Mouse (Mus musculus): ENCODE measurements around the gene Wwox. TPM values are rescaled to one million over a fixed set of nuclear protein-coding genes. Genes with fewer than 3 reads are reported as not detected.

The Wwox gene
- polyA plus RNA-seq, 1 experiment from 2014 or later, result 13.3 TPM

- Histone ChIP-seq H3K9ac (ENCODE audit: low read depth, low read length) (no peak overlapping the region), H3K36me3 (ENCODE audit: control insufficient read depth, insufficient read depth, low read length) (no peaks in the 10 kb centered on the region), H3K4me2 (ENCODE audit: low read length) (no peak overlapping the region), H3K27me3 (ENCODE audit: control insufficient read depth, insufficient read depth, low read depth, low read length) (no peaks in the 10 kb centered on the region; the same call in 1 of the 2 replicates), H3K4me1 (ENCODE audit: control insufficient read depth, insufficient read depth, low read length) (0 out of 2 replicates have a peak, but pooled peaks cover 4% of the 10 kb centered on the region), H3K9me3 (replicated peaks; ENCODE audit: control insufficient read depth, low read length, poor library complexity, severe bottlenecking) (no peaks in the 10 kb centered on the region), H3K27ac (ENCODE audit: low read length) (no peak overlapping the region), H3K4me3 (ENCODE audit: low read depth, low read length) (no peak overlapping the region)
- WGBS, result 14% methylated on average over 9 of the region's 9 CpGs
- ATAC-seq, result no peak
Measured at GRCm38 (mm10) chr8:115009897-115010768, 570.7 kb downstream of the Wwox start.

DNA sequence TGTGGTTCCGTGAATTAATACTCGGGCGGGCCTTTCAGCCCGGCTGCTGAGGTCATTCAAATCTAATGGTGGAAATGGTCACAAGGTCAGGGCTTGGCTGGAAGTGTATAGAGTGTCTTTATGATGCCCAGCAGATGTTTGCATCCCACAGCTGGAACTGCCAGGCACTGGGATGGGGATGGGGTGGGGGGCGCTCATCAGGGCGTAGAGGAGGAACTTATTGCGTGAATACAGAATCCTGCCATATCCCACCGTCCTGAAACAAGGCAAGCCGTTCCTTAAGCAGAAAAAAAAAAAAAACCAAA, 571.3 kb downstream of the Wwox start:
- H3K4me1 ChIP-seq (ENCODE audit: control insufficient read depth, insufficient read depth, low read length), result 0 out of 2 replicates have a peak, but pooled peaks cover 4% of the 10 kb centered on the region
- H3K4me2 ChIP-seq (ENCODE audit: low read length), result no peak overlapping the region
- H3K27ac ChIP-seq (ENCODE audit: low read length), result no peak overlapping the region
- no peak overlapping the region for H3K4me3 ChIP-seq (ENCODE audit: low read depth, low read length)
- ATAC-seq, result no peak
- H3K27me3 ChIP-seq (ENCODE audit: control insufficient read depth, insufficient read depth, low read depth, low read length), result no peaks in the 10 kb centered on the region; the same call in 1 of the 2 replicates
- WGBS, result 17% methylated on average over 9 of the region's 9 CpGs
- H3K9ac ChIP-seq (ENCODE audit: low read depth, low read length), result no peak overlapping the region
- H3K9me3 ChIP-seq (replicated peaks; ENCODE audit: control insufficient read depth, low read length, poor library complexity, severe bottlenecking), result no peaks in the 10 kb centered on the region
- no peaks in the 10 kb centered on the region for H3K36me3 ChIP-seq (ENCODE audit: control insufficient read depth, insufficient read depth, low read length)

DNA sequence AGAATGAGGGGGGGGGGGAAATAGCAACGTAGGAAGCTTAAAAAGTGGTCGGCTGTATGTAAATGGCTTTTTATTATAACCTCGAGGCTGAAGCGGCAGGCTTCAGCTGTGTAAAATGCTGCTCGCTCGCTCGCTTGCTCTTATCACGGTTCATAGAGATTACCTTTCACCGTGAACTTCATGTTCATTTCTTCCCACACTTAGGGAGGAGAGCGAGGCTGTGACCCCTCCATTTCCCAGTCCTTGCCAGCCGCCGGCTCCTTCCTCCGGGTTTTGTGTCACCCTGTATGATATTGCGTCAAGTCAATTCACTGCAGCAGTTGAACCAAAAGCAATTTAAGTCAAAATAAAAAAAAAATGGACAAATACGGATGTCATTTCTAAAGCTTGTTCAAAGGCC, 580.2 kb downstream of the Wwox start:
- Histone ChIP-seq H3K4me2 (ENCODE audit: low read length) (peak overlapping the region; percentile 15; the same call in 1 of the 2 replicates), H3K9ac (ENCODE audit: low read depth, low read length) (no peak overlapping the region), H3K36me3 (ENCODE audit: control insufficient read depth, insufficient read depth, low read length) (no peaks in the 10 kb centered on the region), H3K9me3 (replicated peaks; ENCODE audit: control insufficient read depth, low read length, poor library complexity, severe bottlenecking) (no peaks in the 10 kb centered on the region), H3K27me3 (ENCODE audit: control insufficient read depth, insufficient read depth, low read depth, low read length) (no peaks in the 10 kb centered on the region), H3K4me1 (ENCODE audit: control insufficient read depth, insufficient read depth, low read length) (peaks cover 5% of the 10 kb centered on the region), H3K4me3 (ENCODE audit: low read depth, low read length) (no peak overlapping the region), H3K27ac (ENCODE audit: low read length) (no peak overlapping the region)
- no peak for ATAC-seq
- 42% methylated on average over 15 of the region's 15 CpGs for WGBS

DNA sequence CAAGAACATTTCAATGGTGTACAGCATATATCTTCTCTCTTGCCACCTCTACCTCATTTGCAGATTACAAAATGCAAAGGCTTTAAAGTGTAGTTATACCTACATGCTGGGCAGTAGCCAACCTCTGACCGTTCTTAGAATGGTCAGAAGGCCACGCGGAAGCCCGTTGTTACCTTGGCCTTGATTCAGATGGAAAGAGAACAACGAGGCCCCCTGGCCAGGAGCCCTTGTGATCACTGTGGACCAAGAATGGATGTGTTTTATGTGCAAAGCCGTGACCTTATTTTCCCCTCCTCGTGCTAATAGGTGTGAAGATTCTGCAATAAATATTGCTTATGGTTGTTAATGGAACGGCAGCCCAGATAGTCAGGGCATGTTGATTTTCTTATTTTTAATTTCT, 582.3 kb downstream of the Wwox start:
- H3K4me2 ChIP-seq (ENCODE audit: low read length), result no peak overlapping the region
- H3K9me3 ChIP-seq (replicated peaks; ENCODE audit: control insufficient read depth, low read length, poor library complexity, severe bottlenecking), result no peaks in the 10 kb centered on the region
- H3K4me1 ChIP-seq (ENCODE audit: control insufficient read depth, insufficient read depth, low read length), result peaks cover 5% of the 10 kb centered on the region
- H3K9ac ChIP-seq (ENCODE audit: low read depth, low read length), result no peak overlapping the region
- H3K4me3 ChIP-seq (ENCODE audit: low read depth, low read length), result no peak overlapping the region
- H3K27ac ChIP-seq (ENCODE audit: low read length), result no peak overlapping the region
- ATAC-seq, result no peak
- H3K36me3 ChIP-seq (ENCODE audit: control insufficient read depth, insufficient read depth, low read length), result no peaks in the 10 kb centered on the region
- WGBS, result 87% methylated on average over 8 of the region's 8 CpGs
- H3K27me3 ChIP-seq (ENCODE audit: control insufficient read depth, insufficient read depth, low read depth, low read length), result no peaks in the 10 kb centered on the region

DNA sequence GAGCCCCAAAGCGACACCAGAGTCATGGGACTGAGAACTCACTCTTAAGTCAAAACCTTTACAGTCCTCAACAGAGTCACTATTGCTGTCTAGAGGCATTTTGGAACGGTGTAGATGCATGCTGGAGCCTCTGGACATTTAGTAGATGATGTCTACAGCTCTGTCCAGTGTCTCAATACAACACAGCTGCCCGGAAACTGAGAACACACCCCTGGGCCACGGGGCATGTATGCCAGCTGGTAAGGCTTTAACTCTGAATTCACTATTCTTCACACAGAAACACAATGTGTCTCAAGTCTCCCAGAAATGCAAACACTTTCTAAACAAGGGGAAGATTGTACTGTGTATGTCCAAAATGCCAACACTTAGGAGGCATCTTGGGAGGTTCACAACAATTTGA, 584.6 kb downstream of the Wwox start:
- H3K9me3 ChIP-seq (replicated peaks; ENCODE audit: control insufficient read depth, low read length, poor library complexity, severe bottlenecking), result no peaks in the 10 kb centered on the region
- no peak for ATAC-seq
- 88% methylated on average over 4 of the region's 4 CpGs for WGBS

GRCm38 (mm10) chr8:115025390-115026098, 586.1 kb downstream of the Wwox start:
- H3K4me2 ChIP-seq (ENCODE audit: low read length), result no peak overlapping the region
- no peaks in the 10 kb centered on the region for H3K27me3 ChIP-seq (ENCODE audit: control insufficient read depth, insufficient read depth, low read depth, low read length)
- H3K4me3 ChIP-seq (ENCODE audit: low read depth, low read length), result no peak overlapping the region
- H3K4me1 ChIP-seq (ENCODE audit: control insufficient read depth, insufficient read depth, low read length), result no peaks in the 10 kb centered on the region
- no peak for ATAC-seq
- WGBS, result 86% methylated on average over 10 of the region's 10 CpGs
- H3K9ac ChIP-seq (ENCODE audit: low read depth, low read length), result no peak overlapping the region
- H3K27ac ChIP-seq (ENCODE audit: low read length), result no peak overlapping the region
- no peaks in the 10 kb centered on the region for H3K36me3 ChIP-seq (ENCODE audit: control insufficient read depth, insufficient read depth, low read length)
- H3K9me3 ChIP-seq (replicated peaks; ENCODE audit: control insufficient read depth, low read length, poor library complexity, severe bottlenecking), result no peaks in the 10 kb centered on the region

More for the DNA sequence above, 584.6 kb downstream of the Wwox start:
- H3K36me3 ChIP-seq (ENCODE audit: control insufficient read depth, insufficient read depth, low read length), result no peaks in the 10 kb centered on the region
- peaks cover 5% of the 10 kb centered on the region for H3K4me1 ChIP-seq (ENCODE audit: control insufficient read depth, insufficient read depth, low read length)
- no peak overlapping the region for H3K9ac ChIP-seq (ENCODE audit: low read depth, low read length)
- H3K27me3 ChIP-seq (ENCODE audit: control insufficient read depth, insufficient read depth, low read depth, low read length), result no peaks in the 10 kb centered on the region
- no peak overlapping the region for H3K27ac ChIP-seq (ENCODE audit: low read length)
- H3K4me2 ChIP-seq (ENCODE audit: low read length), result no peak overlapping the region
- H3K4me3 ChIP-seq (ENCODE audit: low read depth, low read length), result no peak overlapping the region

DNA sequence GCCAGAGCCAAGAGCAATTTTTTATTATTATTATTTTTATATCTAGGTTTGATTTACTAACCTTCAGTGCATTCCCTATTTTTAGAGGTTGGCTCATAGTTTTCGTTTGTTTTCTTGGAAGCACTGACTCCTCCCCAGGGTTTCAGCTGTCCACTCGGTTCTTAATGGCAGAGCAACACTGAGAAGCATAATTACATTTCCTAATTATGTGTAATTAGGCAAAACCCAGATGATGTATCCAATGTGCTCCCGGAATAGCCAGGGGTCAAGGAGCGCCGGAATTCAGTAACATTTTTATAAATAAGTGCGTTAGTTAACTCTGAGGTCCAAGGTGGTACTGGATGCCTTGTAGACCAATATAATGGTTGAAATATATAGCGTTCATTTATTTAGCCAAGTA, 586.7 kb downstream of the Wwox start:
- no peaks in the 10 kb centered on the region for H3K27me3 ChIP-seq (ENCODE audit: control insufficient read depth, insufficient read depth, low read depth, low read length)
- H3K27ac ChIP-seq (ENCODE audit: low read length), result no peak overlapping the region
- no peaks in the 10 kb centered on the region for H3K9me3 ChIP-seq (replicated peaks; ENCODE audit: control insufficient read depth, low read length, poor library complexity, severe bottlenecking)
- H3K4me3 ChIP-seq (ENCODE audit: low read depth, low read length), result no peak overlapping the region
- no peak for ATAC-seq
- WGBS, result 75% methylated on average over 7 of the region's 7 CpGs
- no peak overlapping the region for H3K4me2 ChIP-seq (ENCODE audit: low read length)
- H3K36me3 ChIP-seq (ENCODE audit: control insufficient read depth, insufficient read depth, low read length), result no peaks in the 10 kb centered on the region
- no peak overlapping the region for H3K9ac ChIP-seq (ENCODE audit: low read depth, low read length)
- H3K4me1 ChIP-seq (ENCODE audit: control insufficient read depth, insufficient read depth, low read length), result no peaks in the 10 kb centered on the region

GRCm38 (mm10) chr8:115033194-115033593, 593.7 kb downstream of the Wwox start:
- Histone ChIP-seq H3K27me3 (ENCODE audit: control insufficient read depth, insufficient read depth, low read depth, low read length) (no peaks in the 10 kb centered on the region), H3K9me3 (replicated peaks; ENCODE audit: control insufficient read depth, low read length, poor library complexity, severe bottlenecking) (no peaks in the 10 kb centered on the region), H3K4me2 (ENCODE audit: low read length) (no peak overlapping the region), H3K4me3 (ENCODE audit: low read depth, low read length) (no peak overlapping the region), H3K27ac (ENCODE audit: low read length) (no peak overlapping the region), H3K9ac (ENCODE audit: low read depth, low read length) (no peak overlapping the region), H3K4me1 (ENCODE audit: control insufficient read depth, insufficient read depth, low read length) (no peaks in the 10 kb centered on the region), H3K36me3 (ENCODE audit: control insufficient read depth, insufficient read depth, low read length) (no peaks in the 10 kb centered on the region)
- no peak for ATAC-seq
- 53% methylated on average over 1 of the region's 1 CpGs for WGBS

DNA sequence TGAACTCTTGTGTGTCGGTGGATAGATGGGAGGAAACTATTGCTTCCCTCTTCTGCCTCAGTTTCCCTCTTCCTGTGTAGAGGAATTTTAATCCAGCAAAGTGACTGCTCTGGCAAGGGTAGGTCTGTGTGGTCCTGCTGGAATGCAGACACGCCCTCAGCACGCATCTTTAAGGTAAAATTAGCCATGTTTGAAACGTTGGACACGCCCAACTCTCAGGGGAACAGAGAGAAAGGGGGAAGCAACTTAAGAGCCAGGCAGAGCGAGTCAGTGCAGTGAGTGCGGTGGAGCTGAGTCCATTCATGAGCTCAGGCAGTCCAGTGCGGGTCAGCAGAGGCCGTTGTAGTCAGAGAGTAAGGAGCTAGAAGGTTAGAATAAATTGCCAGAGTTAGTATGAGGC, 596.6 kb downstream of the Wwox start:
- no peak for ATAC-seq
- WGBS, result 81% methylated on average over 9 of the region's 9 CpGs

More for the DNA sequence above, 596.6 kb downstream of the Wwox start:
- Histone ChIP-seq H3K4me2 (ENCODE audit: low read length) (no peak overlapping the region), H3K27me3 (ENCODE audit: control insufficient read depth, insufficient read depth, low read depth, low read length) (no peaks in the 10 kb centered on the region), H3K9ac (ENCODE audit: low read depth, low read length) (no peak overlapping the region), H3K4me3 (ENCODE audit: low read depth, low read length) (no peak overlapping the region), H3K9me3 (replicated peaks; ENCODE audit: control insufficient read depth, low read length, poor library complexity, severe bottlenecking) (no peaks in the 10 kb centered on the region), H3K4me1 (ENCODE audit: control insufficient read depth, insufficient read depth, low read length) (no peaks in the 10 kb centered on the region), H3K27ac (ENCODE audit: low read length) (no peak overlapping the region), H3K36me3 (ENCODE audit: control insufficient read depth, insufficient read depth, low read length) (no peaks in the 10 kb centered on the region)

Measured in midbrain, embryonic 16.5 days (tissue).